Mouse (Mus musculus) hindbrain, embryonic 14.5 days (tissue): ENCODE results near the gene 1700029P11Rik. TPM values are rescaled to one million over a fixed set of nuclear protein-coding genes. Genes with fewer than 3 reads are reported as not detected.

Source experiments
- ATAC-seq: fragments of 200-750 bp; cut with Nextera tagmentation; 2 replicates; pipeline ENCODE4 v1.8.0; 2017; ENCODE audit warnings: moderate number of reproducible peaks, mild to moderate bottlenecking, moderate TSS enrichment, moderate library complexity; ENCODE audit not compliant: low FRiP score
- DNase-seq: peaks from one replicate; pipeline ENCODE4 v3.0.0-alpha.2; 2015; ENCODE audit warnings: low spot score
- H3K27ac ChIP-seq: fragments of 300-500 bp; sonication (generic); 2 replicates; pipeline ENCODE4 v1.5.1; 2014; ENCODE audit warnings: mild to moderate bottlenecking, moderate library complexity
- H3K27me3 ChIP-seq: fragments of 300-500 bp; sonication (generic); 2 replicates; pipeline ENCODE4 v1.6.1; 2014; ENCODE audit warnings: mild to moderate bottlenecking, low read length, mixed read lengths; ENCODE audit not compliant: control insufficient read depth, insufficient read depth
- H3K36me3 ChIP-seq: fragments of 300-500 bp; sonication (generic); replicated peaks from 2 replicates; pipeline ENCODE4 v1.6.1; 2014; ENCODE audit not compliant: control insufficient read depth, insufficient read depth
- H3K4me1 ChIP-seq: fragments of 300-500 bp; sonication (generic); replicated peaks from 2 replicates; pipeline ENCODE4 v1.6.1; 2014; ENCODE audit warnings: antibody characterized with exemption, low read length, mixed read lengths; ENCODE audit not compliant: control insufficient read depth, insufficient read depth
- H3K4me2 ChIP-seq: fragments of 300-500 bp; sonication (generic); replicated peaks from 2 replicates; pipeline ENCODE4 v1.6.1; 2014; ENCODE audit warnings: mild to moderate bottlenecking, moderate library complexity
- H3K4me3 ChIP-seq: fragments of 300-500 bp; sonication (generic); replicated peaks from 2 replicates; pipeline ENCODE4 v1.5.1; 2014; ENCODE audit warnings: mild to moderate bottlenecking, low read length
- H3K9ac ChIP-seq: fragments of 300-500 bp; sonication (generic); 2 replicates; pipeline ENCODE4 v1.6.1; 2014
- H3K9me3 ChIP-seq: fragments of 300-500 bp; sonication (generic); 2 replicates; pipeline ENCODE4 v1.6.1; 2016; ENCODE audit warnings: low read length; ENCODE audit not compliant: control insufficient read depth
- WGBS: fragments of 180-500 bp; shearing (Covaris S2); extraction: QIAGEN DNeasy Blood & Tissue Kit; methylation state at CpG from one replicate; pipeline ENCODE4 v1.1.7; 2014; 5-methylcytosine and 5-hydroxymethylcytosine counted together
- polyA plus RNA-seq: library from polyadenylated mRNA; unstranded; fragments of >200 nt; fragmentation: Nextera tagmentation; extraction: Ambion mirVana; gene quantifications from 2 replicates; pipeline ENCODE4 v1.2.1, GENCODE M21; 2014

Gene 1700029P11Rik
- polyA plus RNA-seq, 1 experiment from 2014 or later, result not detected

- H3K9me3 ChIP-seq, result no peaks in the 10 kb centered on the region
- H3K4me3 ChIP-seq, result no peak overlapping the region
- H3K36me3 ChIP-seq, result peaks cover 98% of the 10 kb centered on the region
- no peak overlapping the region for H3K9ac ChIP-seq
- H3K27me3 ChIP-seq, result no peaks in the 10 kb centered on the region
- H3K27ac ChIP-seq, result no peak overlapping the region
- no peak for DNase-seq
- H3K4me1 ChIP-seq, result no peaks in the 10 kb centered on the region
- 94% methylated on average over 7 of the region's 7 CpGs for WGBS
- ATAC-seq, result no peak
- H3K4me2 ChIP-seq, result no peak overlapping the region
These were observed 47.4 kb downstream of the 1700029P11Rik start for GRCm38 (mm10) chr15:82027726-82028125.

Other genes starting within 250 kb of the 1700029P11Rik start
- gene Zc3h7b, start 235.5 kb upstream of the 1700029P11Rik start, polyA plus RNA-seq, result 58.9 and 62.7 TPM in 2 replicates
- 117 and 135 TPM in 2 replicates for gene Rangap1, start 235.0 kb upstream of the 1700029P11Rik start, polyA plus RNA-seq
- 16.8 and 18.7 TPM in 2 replicates for gene Tef, start 178.1 kb upstream of the 1700029P11Rik start, polyA plus RNA-seq
- 13.4 and 14.9 TPM in 2 replicates for gene Tob2, start 121.7 kb upstream of the 1700029P11Rik start, polyA plus RNA-seq
- 117 and 130 TPM in 2 replicates for gene Phf5a, start 108.6 kb upstream of the 1700029P11Rik start, polyA plus RNA-seq
- gene Aco2, start 108.2 kb upstream of the 1700029P11Rik start, polyA plus RNA-seq, result 252 and 281 TPM in 2 replicates
- gene Polr3h, start 54.3 kb upstream of the 1700029P11Rik start, polyA plus RNA-seq, result 85.5 and 100.0 TPM in 2 replicates
- 183 and 199 TPM in 2 replicates for gene Csdc2, start 43.8 kb upstream of the 1700029P11Rik start, polyA plus RNA-seq
- gene Pmm1, start 19.6 kb upstream of the 1700029P11Rik start, polyA plus RNA-seq, result 89.0 and 103 TPM in 2 replicates
- 36.7 and 38.7 TPM in 2 replicates for gene Xrcc6, start 7.3 kb downstream of the 1700029P11Rik start, polyA plus RNA-seq
- gene Desi1, start 53.3 kb downstream of the 1700029P11Rik start, polyA plus RNA-seq, result 53.2 and 61.3 TPM in 2 replicates
- gene Snu13, start 67.1 kb downstream of the 1700029P11Rik start, polyA plus RNA-seq, result 235 and 252 TPM in 2 replicates
- gene 4930407I10Rik, start 78.6 kb downstream of the 1700029P11Rik start, polyA plus RNA-seq, result not detected in 2 replicates
- gene Mei1, start 89.5 kb downstream of the 1700029P11Rik start, polyA plus RNA-seq, result 0.08 and 0.09 TPM in 2 replicates
- 12.9 and 13.8 TPM in 2 replicates for gene Ccdc134, start 147.4 kb downstream of the 1700029P11Rik start, polyA plus RNA-seq
- gene Srebf2, start 166.6 kb downstream of the 1700029P11Rik start, polyA plus RNA-seq, result 153 and 154 TPM in 2 replicates
- 3.4 and 6.3 TPM in 2 replicates for gene Shisa8, start 232.3 kb downstream of the 1700029P11Rik start, polyA plus RNA-seq
- 0.51 and 0.68 TPM in 2 replicates for gene Tnfrsf13c, start 243.8 kb downstream of the 1700029P11Rik start, polyA plus RNA-seq